ENCODE assay signal across 10 mouse cellular contexts in genomic region chr15:100687430-100687971, GRCm38 (mm10). TPM values are rescaled to one million over a fixed set of nuclear protein-coding genes. Genes with fewer than 3 reads are reported as not detected.
DNase-seq lines count a peak whose midpoint lies in the region; ATAC-seq lines count a peak whose summit lies in the region.
"Had no signal": no experiment of that assay in that cellular context is flagged by ENCODE, and none has a peak within 500 bp of the region (broad histone marks: within the 10 kb centered on the region; RNA-seq: fewer than 3 reads in every experiment).

Gene Cela1 (minus strand): TSS chr15:100687921.

- H3K4me3 ChIP-seq in heart, embryonic 14.5 days (ENCODE audit: control insufficient read depth in 1 of 2, insufficient read depth in 1 of 2, low read depth in 1 of 2, low read length in 2 of 2) = no peak within 1 kb of the TSS
- H3K4me3 ChIP-seq in liver, embryonic 13.5 days (replicated peaks) = peak within 1 kb of the TSS; percentile 27
- H3K4me3 ChIP-seq in forebrain, embryonic 15.5 days = no peak within 1 kb of the TSS
- H3K4me3 ChIP-seq: hindbrain, embryonic 12.5 days; neural tube, embryonic 12.5 days had no signal

- H3K36me3 ChIP-seq in heart, embryonic 14.5 days (ENCODE audit: control insufficient read depth, insufficient read depth, low read length) = no peaks in the 10 kb centered on the region
- no peaks in the 10 kb centered on the region for H3K36me3 ChIP-seq in liver, embryonic 13.5 days
- H3K36me3 ChIP-seq in forebrain, embryonic 15.5 days = no peaks in the 10 kb centered on the region
- H3K36me3 ChIP-seq: hindbrain, embryonic 12.5 days; neural tube, embryonic 12.5 days had no signal

- 64% methylated on average over 8 of the region's 8 CpGs for WGBS in heart, embryonic 14.5 days
- 45% methylated on average over 8 of the region's 8 CpGs for WGBS in liver, embryonic 13.5 days (ENCODE audit: insufficient replicate concordance)
- WGBS in forebrain, embryonic 15.5 days = 83% methylated on average over 8 of the region's 8 CpGs

- no peaks in the 10 kb centered on the region for H3K27me3 ChIP-seq in heart, embryonic 14.5 days (ENCODE audit: control insufficient read depth, insufficient read depth, low read length)
- H3K27me3 ChIP-seq in liver, embryonic 13.5 days = no peaks in the 10 kb centered on the region
- no peaks in the 10 kb centered on the region for H3K27me3 ChIP-seq in forebrain, embryonic 15.5 days
- H3K27me3 ChIP-seq: neural tube, embryonic 12.5 days had no signal

- intact Hi-C loops in heart, postnatal 25 days (cut with DNase I) = no loop called here

- no peak within 1 kb of the TSS for H3K27ac ChIP-seq in heart, embryonic 14.5 days (replicated peaks in 1 of 2; ENCODE audit: control insufficient read depth in 1 of 2, insufficient read depth in 1 of 2, low read depth in 2 of 2, low read length in 2 of 2)
- peak within 1 kb of the TSS; percentile 73 for H3K27ac ChIP-seq in liver, embryonic 13.5 days
- H3K27ac ChIP-seq in forebrain, embryonic 15.5 days (replicated peaks) = no peak within 1 kb of the TSS
- H3K27ac ChIP-seq: hindbrain, embryonic 12.5 days; neural tube, embryonic 12.5 days had no signal

- peaks cover 12% of the 10 kb centered on the region for H3K9me3 ChIP-seq in heart, embryonic 14.5 days (ENCODE audit: control insufficient read depth, low read length)
- peaks cover 4% of the 10 kb centered on the region; the same call in 1 of the 2 replicates for H3K9me3 ChIP-seq in liver, embryonic 13.5 days (replicated peaks)
- H3K9me3 ChIP-seq in forebrain, embryonic 15.5 days = peaks cover 10% of the 10 kb centered on the region

- 0 out of 2 replicates have a peak within 1 kb of the TSS, but pooled peaks have one; percentile 24 for H3K4me2 ChIP-seq in heart, embryonic 14.5 days (ENCODE audit: low read length)
- peak within 1 kb of the TSS; percentile 49 for H3K4me2 ChIP-seq in liver, embryonic 13.5 days
- no peak within 1 kb of the TSS for H3K4me2 ChIP-seq in forebrain, embryonic 15.5 days (replicated peaks)
- H3K4me2 ChIP-seq: hindbrain, embryonic 12.5 days; neural tube, embryonic 12.5 days had no signal

- no peak for ATAC-seq in heart, embryonic 14.5 days (ENCODE audit: insufficient number of reproducible peaks, insufficient read depth, low FRiP score, low read depth)
- no peak for ATAC-seq in liver, embryonic 13.5 days (ENCODE audit: low read depth)
- ATAC-seq in forebrain, embryonic 15.5 days (replicated peaks) = no peak

- peaks cover 8 to 12% of the 10 kb centered on the region in 2 experiments; a peak in 2 of 4 replicates for H3K4me1 ChIP-seq in heart, embryonic 14.5 days (ENCODE audit: control insufficient read depth in 2 of 2, insufficient read depth in 2 of 2, low read length in 2 of 2)
- peaks cover 40% of the 10 kb centered on the region for H3K4me1 ChIP-seq in liver, embryonic 13.5 days (replicated peaks)
- no peaks in the 10 kb centered on the region for H3K4me1 ChIP-seq in forebrain, embryonic 15.5 days
- H3K4me1 ChIP-seq: hindbrain, embryonic 12.5 days had no signal

- H3K9ac ChIP-seq in heart, embryonic 14.5 days (ENCODE audit: low read length) = no peak within 1 kb of the TSS
- peak within 1 kb of the TSS; percentile 45; the same call in 1 of the 2 replicates for H3K9ac ChIP-seq in liver, embryonic 13.5 days
- H3K9ac ChIP-seq in forebrain, embryonic 15.5 days (replicated peaks) = no peak within 1 kb of the TSS
- H3K9ac ChIP-seq: hindbrain, embryonic 12.5 days; neural tube, embryonic 12.5 days had no signal

- no peak for DNase-seq in heart, postnatal 25 days (ENCODE audit: low spot score)
- DNase-seq in 416B (ENCODE audit: low read depth) = peak; percentile 48
- DNase-seq in adrenal gland, postnatal 4 days (ENCODE audit: low spot score in 2 of 2) = no peak
- no peak for DNase-seq in liver, embryonic 13.5 days
- DNase-seq in frontal cortex, postnatal 10 days (ENCODE audit: low spot score in 2 of 2) = no peak
- DNase-seq in testis, postnatal 14 days (ENCODE audit: low spot score) = no peak

RNA-seq across cellular contexts. Expression of gene Cela1, which starts in this region (rescaled TPM):
- polyA plus RNA-seq in heart, embryonic 14.5 days (2014; fragmentation: Nextera tagmentation; extraction: Ambion mirVana) = 1.1 and 2.0 TPM in 2 replicates
- under 1 TPM; 0.42 to 0.52 TPM for total RNA-seq in heart, postnatal 25 days (2021)
- 100 to 1,000 TPM in 1 of 2 experiments, 10 to 100 TPM in 1; 51.9 to 275 TPM for total RNA-seq in adrenal gland, postnatal 4 days (2021)
- 8.2 and 11.8 TPM in 2 replicates for polyA plus RNA-seq in liver, embryonic 13.5 days (2015; fragmentation: Nextera tagmentation; extraction: Ambion mirVana)
- 0.43 and 0.97 TPM in 2 replicates for polyA plus RNA-seq in forebrain, embryonic 15.5 days (2015; fragmentation: Nextera tagmentation; extraction: Ambion mirVana)

Comparison
In these comparisons a context has a peak if more than half of its experiments do, and no peak if none do; other contexts are left out.
1. RNA of gene Cela1 (total RNA-seq): 51.9 to 275 TPM in adrenal gland, postnatal 4 days; 0.42 to 0.52 TPM in heart, postnatal 25 days; every median in the first group is over 10 times any median in the second.